Mouse (Mus musculus) brain, embryonic 14.5 days (tissue): Measurements from ENCODE around the gene Ccdc28b. TPM values are rescaled to one million over a fixed set of nuclear protein-coding genes. Genes with fewer than 3 reads are reported as not detected.

Experiments
- DNase-seq: peaks from one replicate; pipeline ENCODE4 v3.0.0-alpha.2; 2011; ENCODE audit warnings: low read depth
- CTCF ChIP-seq: fragments of 200-500 bp; IDR thresholded peaks from 2 replicates; pipeline ENCODE4 v1.5.1; 2012; ENCODE audit warnings: inconsistent platforms, mild to moderate bottlenecking, moderate library complexity, borderline replicate concordance; ENCODE audit not compliant: insufficient read depth, insufficient read length; ENCODE audit errors: extremely low read depth
- POLR2A ChIP-seq: fragments of 200-500 bp; IDR thresholded peaks from 2 replicates; pipeline ENCODE4 v1.6.1; 2012; ENCODE audit warnings: mild to moderate bottlenecking, inconsistent platforms, borderline replicate concordance; ENCODE audit not compliant: poor library complexity, insufficient read depth, insufficient read length, severe bottlenecking; ENCODE audit errors: extremely low read depth
- polyA plus RNA-seq: library from polyadenylated mRNA; depleted of rRNA; stranded (reverse); fragments of >200 nt; gene quantifications from 2 replicates; pipeline ENCODE4 v1.2.3, GENCODE M21; 2012

Ccdc28b gene
- polyA plus RNA-seq, 1 experiment, result 116 TPM

GRCm38 (mm10) chr4:129621283-129621841 lies 2.4 kb downstream of the Ccdc28b start:
- DNase-seq, result no peak
- TF ChIP-seq POLR2A, result no peak
- no peak for TF ChIP-seq CTCF

GRCm38 (mm10) chr4:129620419-129621282 lies 3.1 kb downstream of the Ccdc28b start:
- TF ChIP-seq POLR2A, result no peak
- no peak for TF ChIP-seq CTCF
- no peak for DNase-seq

GRCm38 (mm10) chr4:129618786-129619691 lies 4.7 kb downstream of the Ccdc28b start, which contains the start of gene Iqcc:
TSS of gene Iqcc (minus strand) at chr4:129619099.
- peak; percentile 98 for DNase-seq

GRCm38 (mm10) chr4:129618031-129618430 lies 5.7 kb downstream of the Ccdc28b start:
- no peak for DNase-seq
- TF ChIP-seq CTCF (no peak), POLR2A (no peak)

More at GRCm38 (mm10) chr4:129618786-129619691, 4.7 kb downstream of the Ccdc28b start, which contains the start of gene Iqcc:
- TF ChIP-seq CTCF (no peak), POLR2A (peak; percentile 80; the same call in 1 of the 2 replicates)

- DNase-seq, result no peak
- TF ChIP-seq POLR2A, result no peak
- TF ChIP-seq CTCF, result no peak
These were observed 6.6 kb downstream of the Ccdc28b start for GRCm38 (mm10) chr4:129617121-129617641.

- TF ChIP-seq CTCF, result no peak
- TF ChIP-seq POLR2A, result no peak
These were observed 7.1 kb downstream of the Ccdc28b start for GRCm38 (mm10) chr4:129616631-129617030.

GRCm38 (mm10) chr4:129615801-129616290 lies 7.9 kb downstream of the Ccdc28b start:
- TF ChIP-seq POLR2A, result no peak
- TF ChIP-seq CTCF, result no peak
- DNase-seq, result no peak

More at GRCm38 (mm10) chr4:129616631-129617030, 7.1 kb downstream of the Ccdc28b start:
- no peak for DNase-seq

GRCm38 (mm10) chr4:129614093-129614492 lies 9.7 kb downstream of the Ccdc28b start, which contains the start of gene Dcdc2b:
TSS of gene Dcdc2b (minus strand) at chr4:129614257.
- DNase-seq, result peak; percentile 61
- TF ChIP-seq CTCF (no peak), POLR2A (no peak)

- no peak for DNase-seq
- TF ChIP-seq POLR2A (no peak), CTCF (no peak)
These were observed 13.3 kb downstream of the Ccdc28b start for GRCm38 (mm10) chr4:129610472-129610871.

GRCm38 (mm10) chr4:129610026-129610425 lies 13.7 kb downstream of the Ccdc28b start:
- DNase-seq, result no peak
- no peak for TF ChIP-seq CTCF

- no peak for DNase-seq
- TF ChIP-seq CTCF, result no peak
- TF ChIP-seq POLR2A, result no peak
These were observed 14.6 kb downstream of the Ccdc28b start for GRCm38 (mm10) chr4:129609139-129609631.
